Mouse (Mus musculus) gastrocnemius, postnatal 14 days (tissue): ENCODE results near the gene N4bp2l1. TPM values are rescaled to one million over a fixed set of nuclear protein-coding genes. Genes with fewer than 3 reads are reported as not detected.

ENCODE experiments used
- DNase-seq: peaks from one replicate; pipeline ENCODE4 v3.0.0; 2021; ENCODE audit warnings: mixed read lengths
- intact Hi-C: fragments of 180-260 bp; cut with DNase I; formaldehyde crosslinking; loops from one replicate; pipeline ENCODE4 v1.15.1; 2025; ENCODE audit warnings: low total_unique reads
- total RNA-seq, 2 experiments: library from RNA; stranded (reverse); gene quantifications; 2 replicates each; pipeline ENCODE4 v1.2.3; 2021

N4bp2l1 gene
- total RNA-seq, 2 experiments from 2014 or later: 1.7 to 3.6 TPM

- intact Hi-C loops: no loop called here
- no peak for DNase-seq
Measured at GRCm38 (mm10) chr5:150600554-150601440, 3.8 kb upstream of the N4bp2l1 start.

- no peak for DNase-seq
- intact Hi-C loops: no loop called here
Measured at GRCm38 (mm10) chr5:150599301-150600294, 2.6 kb upstream of the N4bp2l1 start.

- intact Hi-C loops: no loop called here
- no peak for DNase-seq
Measured at GRCm38 (mm10) chr5:150598202-150599119, 1.5 kb upstream of the N4bp2l1 start.

GRCm38 (mm10) chr5:150595366-150596016 lies 1.5 kb downstream of the N4bp2l1 start:
- intact Hi-C loops: no loop called here
- no peak for DNase-seq

GRCm38 (mm10) chr5:150594649-150595339 lies 2.2 kb downstream of the N4bp2l1 start:
- no peak for DNase-seq
- intact Hi-C loops: no loop called here

- DNase-seq: peak; percentile 42
- intact Hi-C loops: no loop called here
Measured at GRCm38 (mm10) chr5:150593756-150594648, 3.0 kb downstream of the N4bp2l1 start.

- intact Hi-C loops: no loop called here
- no peak for DNase-seq
Measured at GRCm38 (mm10) chr5:150592904-150593755, 3.9 kb downstream of the N4bp2l1 start.

GRCm38 (mm10) chr5:150592186-150592903 lies 4.6 kb downstream of the N4bp2l1 start:
- intact Hi-C loops: no loop called here
- no peak for DNase-seq

- DNase-seq: no peak
- intact Hi-C loops: no loop called here
Measured at GRCm38 (mm10) chr5:150589945-150590344, 7.0 kb downstream of the N4bp2l1 start.

- intact Hi-C loops: no loop called here
- DNase-seq: no peak
Measured at GRCm38 (mm10) chr5:150584337-150584729, 12.7 kb downstream of the N4bp2l1 start.

GRCm38 (mm10) chr5:150583622-150584336 lies 13.2 kb downstream of the N4bp2l1 start:
- no peak for DNase-seq
- intact Hi-C loops: no loop called here

- DNase-seq: no peak
- intact Hi-C loops: no loop called here
Measured at GRCm38 (mm10) chr5:150583181-150583580, 13.8 kb downstream of the N4bp2l1 start.

GRCm38 (mm10) chr5:150581180-150581579 lies 15.8 kb downstream of the N4bp2l1 start:
- intact Hi-C loops: no loop called here
- no peak for DNase-seq

GRCm38 (mm10) chr5:150578613-150579171 lies 18.3 kb downstream of the N4bp2l1 start:
- intact Hi-C loops: no loop called here
- no peak for DNase-seq

- intact Hi-C loops: no loop called here
Measured at GRCm38 (mm10) chr5:150576832-150577231, 20.2 kb downstream of the N4bp2l1 start.

More at GRCm38 (mm10) chr5:150576832-150577231, 20.2 kb downstream of the N4bp2l1 start:
- DNase-seq: no peak
